Mouse (Mus musculus): ENCODE measurements at regions not wholly inside any gene's neighbourhood (a gene's known extent, or its start where the extent isn't known, plus 50 kb on each side); places are given as distances from the start of the nearest gene placed in this dataset.

GRCm38 (mm10) chr1:169155484-169156459 is 375.5 kb downstream of the Nuf2 start:
- no peak for DNase-seq (ENCODE audit: low spot score)

GRCm38 (mm10) chr1:169142216-169142615 is 389.0 kb downstream of the Nuf2 start:
- no peak for DNase-seq (ENCODE audit: low spot score)

GRCm38 (mm10) chr1:169140056-169140455 is 391.2 kb downstream of the Nuf2 start:
- no peak for DNase-seq (ENCODE audit: low spot score)

- DNase-seq (ENCODE audit: low spot score) = no peak
Observed at GRCm38 (mm10) chr1:169139507-169139906, 391.8 kb downstream of the Nuf2 start.

- DNase-seq (ENCODE audit: low spot score) = no peak
Observed at GRCm38 (mm10) chr1:169139184-169139486, 392.1 kb downstream of the Nuf2 start.

- no peak for DNase-seq (ENCODE audit: low spot score)
Observed at GRCm38 (mm10) chr1:169138404-169139183, 392.7 kb downstream of the Nuf2 start.

GRCm38 (mm10) chr1:169135542-169135941 is 395.7 kb downstream of the Nuf2 start:
- no peak for DNase-seq (ENCODE audit: low spot score)

- no peak for DNase-seq (ENCODE audit: low spot score)
Observed at GRCm38 (mm10) chr1:169103669-169104068, 427.6 kb downstream of the Nuf2 start.

GRCm38 (mm10) chr1:169103113-169103512 is 428.2 kb downstream of the Nuf2 start:
- DNase-seq (ENCODE audit: low spot score) = no peak

- DNase-seq (ENCODE audit: low spot score) = no peak
Observed at GRCm38 (mm10) chr1:169099221-169099620, 432.0 kb downstream of the Nuf2 start.

GRCm38 (mm10) chr1:169096737-169097136 is 434.5 kb downstream of the Nuf2 start:
- no peak for DNase-seq (ENCODE audit: low spot score)

- DNase-seq (ENCODE audit: low spot score) = peak; percentile 15
Observed at GRCm38 (mm10) chr1:169093602-169094354, 437.5 kb downstream of the Nuf2 start.

GRCm38 (mm10) chr1:169086032-169086431 is 445.2 kb downstream of the Nuf2 start:
- DNase-seq (ENCODE audit: low spot score) = no peak

- no peak for DNase-seq (ENCODE audit: low spot score)
Observed at GRCm38 (mm10) chr1:169080686-169081085, 450.6 kb downstream of the Nuf2 start.

- no peak for DNase-seq (ENCODE audit: low spot score)
Observed at GRCm38 (mm10) chr1:169077228-169077627, 454.0 kb downstream of the Nuf2 start.

- no peak for DNase-seq (ENCODE audit: low spot score)
Observed at GRCm38 (mm10) chr1:169076006-169076405, 455.3 kb downstream of the Nuf2 start.

GRCm38 (mm10) chr1:169071366-169071765 is 459.9 kb downstream of the Nuf2 start:
- no peak for DNase-seq (ENCODE audit: low spot score)

- DNase-seq (ENCODE audit: low spot score) = no peak
Observed at GRCm38 (mm10) chr1:169069647-169070046, 461.6 kb downstream of the Nuf2 start.

- DNase-seq (ENCODE audit: low spot score) = no peak
Observed at GRCm38 (mm10) chr1:169066795-169067194, 464.5 kb downstream of the Nuf2 start.

GRCm38 (mm10) chr1:169060627-169061026 is 470.6 kb downstream of the Nuf2 start:
- DNase-seq (ENCODE audit: low spot score) = no peak

- DNase-seq (ENCODE audit: low spot score) = no peak
Observed at GRCm38 (mm10) chr1:169060145-169060544, 471.1 kb downstream of the Nuf2 start.

GRCm38 (mm10) chr1:169051863-169052257 is 479.4 kb downstream of the Nuf2 start:
- no peak for DNase-seq (ENCODE audit: low spot score)
